Mouse (Mus musculus) forebrain, embryonic 16.5 days (tissue): ENCODE data around the gene Cmip. TPM values are rescaled to one million over a fixed set of nuclear protein-coding genes. Genes with fewer than 3 reads are reported as not detected.

Source experiments
- ATAC-seq: fragments of 200-750 bp; cut with Nextera tagmentation; 2 replicates; pipeline ENCODE4 v1.8.0; 2017; ENCODE audit warnings: mild to moderate bottlenecking, moderate library complexity
- H3K27ac ChIP-seq: fragments of 300-500 bp; sonication (generic); 2 replicates; pipeline ENCODE4 v1.5.1; 2014; ENCODE audit warnings: low read length, control low read depth
- H3K27me3 ChIP-seq: fragments of 300-500 bp; sonication (generic); replicated peaks from 2 replicates; pipeline ENCODE4 v1.6.1; 2014; ENCODE audit warnings: low read length; ENCODE audit not compliant: control insufficient read depth, insufficient read depth
- H3K36me3 ChIP-seq: fragments of 300-500 bp; sonication (generic); 2 replicates; pipeline ENCODE4 v1.6.1; 2014; ENCODE audit not compliant: control insufficient read depth, insufficient read depth
- H3K4me1 ChIP-seq: fragments of 300-500 bp; sonication (generic); replicated peaks from 2 replicates; pipeline ENCODE4 v1.6.1; 2014; ENCODE audit warnings: low read length; ENCODE audit not compliant: control insufficient read depth, insufficient read depth
- H3K4me2 ChIP-seq: fragments of 300-500 bp; sonication (generic); 2 replicates; pipeline ENCODE4 v1.6.1; 2014; ENCODE audit warnings: mild to moderate bottlenecking, low read length, control low read depth
- H3K4me3 ChIP-seq: fragments of 300-500 bp; sonication (generic); replicated peaks from 2 replicates; pipeline ENCODE4 v1.5.1; 2014; ENCODE audit warnings: mild to moderate bottlenecking, low read length, control low read depth
- H3K9ac ChIP-seq: fragments of 300-500 bp; sonication (generic); replicated peaks from 2 replicates; pipeline ENCODE4 v1.6.1; 2014; ENCODE audit warnings: low read depth, low read length, control low read depth
- H3K9me3 ChIP-seq: fragments of 300-500 bp; sonication (generic); 2 replicates; pipeline ENCODE4 v1.6.1; 2016; ENCODE audit warnings: low read length; ENCODE audit not compliant: control insufficient read depth
- WGBS: fragments of 180-500 bp; shearing (Covaris S2); extraction: QIAGEN DNeasy Blood & Tissue Kit; methylation state at CpG from one replicate; pipeline ENCODE4 v1.1.7; 2014; 5-methylcytosine and 5-hydroxymethylcytosine counted together
- polyA plus RNA-seq: library from polyadenylated mRNA; unstranded; fragments of >200 nt; fragmentation: Nextera tagmentation; extraction: Ambion mirVana; gene quantifications from 2 replicates; pipeline ENCODE4 v1.2.1, GENCODE M21; 2015

Cmip gene
- polyA plus RNA-seq, 1 experiment from 2014 or later, result 98.1 TPM

DNA sequence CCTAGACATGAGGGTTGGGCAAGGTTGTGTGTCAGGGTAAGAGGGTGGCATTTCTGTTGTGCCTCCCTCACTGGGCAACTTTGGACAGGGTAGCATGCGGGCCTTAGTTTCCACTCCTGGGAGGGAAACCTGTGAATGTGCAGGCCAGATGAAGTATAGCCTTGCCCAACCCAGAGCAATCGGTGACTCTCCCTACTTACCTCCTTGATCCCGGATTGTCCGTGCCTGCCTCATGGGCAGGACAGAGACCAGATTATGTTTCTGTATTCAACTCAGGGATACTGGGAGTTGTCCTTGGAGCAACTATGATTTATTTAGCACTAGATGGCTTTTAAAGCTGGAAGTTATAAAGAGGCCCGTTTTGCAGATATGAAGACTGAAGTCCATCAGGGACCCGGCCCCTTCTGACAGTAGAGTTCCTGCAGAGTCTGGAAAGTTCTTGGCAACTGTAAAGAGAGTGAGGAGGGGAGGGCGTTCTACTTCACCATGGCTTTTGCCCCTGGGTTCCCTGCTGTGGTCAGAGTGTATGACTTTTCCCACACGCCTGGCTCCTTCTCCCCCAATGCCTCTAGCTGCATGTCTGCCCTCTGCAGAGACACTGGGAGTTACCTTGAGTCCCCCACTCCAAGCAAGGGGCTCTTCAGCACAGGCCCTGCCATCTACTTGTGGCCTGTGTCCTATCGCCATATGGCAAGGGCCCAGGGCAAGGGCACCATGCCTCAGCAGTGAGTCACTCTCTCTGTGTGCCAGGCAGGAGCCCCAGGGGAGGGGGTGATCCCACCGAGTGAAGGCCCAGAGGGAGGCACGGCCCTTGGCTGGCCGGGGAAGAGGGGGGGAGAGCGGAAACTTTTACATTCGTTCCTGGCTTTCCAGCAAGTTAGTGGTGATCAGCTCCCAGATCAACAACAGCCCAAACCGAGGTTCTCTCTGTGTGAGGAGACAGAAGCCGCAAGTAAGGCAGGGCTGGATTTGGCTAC, 100.9 kb downstream of the Cmip start:
- Histone ChIP-seq H3K36me3 (no peaks in the 10 kb centered on the region), H3K4me1 (peaks cover 11% of the 10 kb centered on the region), H3K9ac (no peak overlapping the region), H3K4me2 (no peak overlapping the region), H3K9me3 (no peaks in the 10 kb centered on the region), H3K27ac (no peak overlapping the region), H3K4me3 (no peak overlapping the region), H3K27me3 (no peaks in the 10 kb centered on the region)
- 94% methylated on average over 16 of the region's 16 CpGs for WGBS
- no peak for ATAC-seq

DNA sequence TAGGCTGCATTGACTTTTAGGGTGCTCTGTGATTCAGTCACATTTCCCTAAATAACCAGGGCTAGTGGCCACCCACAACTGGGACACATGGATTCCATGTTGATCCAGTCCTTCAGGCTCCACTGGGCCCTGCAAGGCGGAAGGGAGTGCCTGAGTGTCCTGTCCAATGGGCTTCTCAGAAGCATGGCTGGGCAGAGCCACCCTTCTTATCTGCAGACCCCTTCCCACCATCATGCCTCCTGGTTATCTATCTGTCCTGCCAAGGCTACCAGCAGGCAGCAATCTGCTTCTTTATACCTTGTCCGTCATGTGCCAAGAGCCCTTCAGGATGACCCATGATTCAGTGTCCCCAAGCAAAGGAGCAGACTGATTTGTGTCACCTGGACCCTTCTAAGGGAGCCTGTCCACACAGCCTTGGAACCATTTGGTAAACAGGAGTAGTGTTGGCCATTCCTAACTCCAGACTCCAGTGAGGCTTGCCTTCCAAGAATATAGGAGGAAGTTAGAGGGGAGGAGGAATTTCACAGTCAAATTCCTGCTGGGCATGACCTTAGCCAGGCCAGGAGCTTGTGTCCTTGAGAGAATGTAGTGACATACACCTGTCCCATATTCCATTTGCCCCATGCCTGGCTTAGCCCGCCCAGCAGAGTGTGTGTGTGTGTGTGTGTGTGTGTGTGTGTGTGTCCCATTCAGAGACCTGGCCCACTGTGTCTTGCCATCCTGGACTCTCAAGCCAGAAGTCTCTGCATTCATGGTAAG, 103.5 kb downstream of the Cmip start:
- no peaks in the 10 kb centered on the region for H3K9me3 ChIP-seq
- peaks cover 13% of the 10 kb centered on the region for H3K4me1 ChIP-seq
- H3K27ac ChIP-seq, result no peak overlapping the region
- H3K36me3 ChIP-seq, result no peaks in the 10 kb centered on the region
- no peak overlapping the region for H3K4me2 ChIP-seq
- 90% methylated on average over 3 of the region's 3 CpGs for WGBS
- no peaks in the 10 kb centered on the region for H3K27me3 ChIP-seq
- no peak overlapping the region for H3K9ac ChIP-seq
- no peak for ATAC-seq
- no peak overlapping the region for H3K4me3 ChIP-seq

DNA sequence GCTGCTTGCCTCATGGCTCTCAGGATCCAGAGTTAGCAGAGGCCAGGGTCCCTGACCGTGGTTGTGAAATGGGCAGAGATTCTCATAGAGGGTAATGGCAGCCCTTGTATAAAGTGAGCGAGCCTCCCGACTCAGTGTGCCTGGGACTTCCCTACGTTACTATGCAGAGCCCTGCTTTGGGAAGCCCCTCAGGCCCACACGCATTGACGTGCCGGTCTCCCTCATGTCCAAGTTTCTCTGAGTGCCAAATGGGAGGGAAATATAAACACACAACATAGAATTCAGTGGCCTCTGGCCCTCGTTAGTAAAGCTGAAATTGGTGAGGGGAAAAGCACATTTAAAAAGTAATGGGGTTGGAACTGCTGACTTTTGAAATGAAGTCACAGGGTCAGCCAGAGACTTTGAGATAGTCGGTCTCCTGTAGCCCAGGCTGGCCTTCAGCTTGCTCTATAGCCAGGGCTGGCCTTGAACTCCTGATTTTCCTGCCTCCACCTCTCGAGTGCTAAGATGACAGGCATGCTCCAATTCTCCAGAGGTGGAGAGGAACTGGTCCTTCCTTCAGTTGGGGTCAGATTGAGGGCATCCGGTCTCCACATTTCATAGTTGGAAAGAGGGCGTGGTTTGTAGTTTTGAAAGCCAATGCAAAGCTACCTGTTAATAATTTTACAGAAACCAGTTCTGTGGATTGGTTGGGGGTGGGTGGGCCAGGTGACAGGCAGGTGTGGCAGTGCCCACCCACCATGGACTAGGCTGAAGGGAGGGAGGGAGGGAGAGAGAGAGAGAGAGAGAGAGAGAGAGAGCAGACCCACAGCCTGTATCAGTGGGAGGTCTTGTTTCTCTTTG, 105.0 kb downstream of the Cmip start:
- Histone ChIP-seq H3K4me1 (peaks cover 10% of the 10 kb centered on the region), H3K27ac (no peak overlapping the region), H3K27me3 (no peaks in the 10 kb centered on the region), H3K36me3 (no peaks in the 10 kb centered on the region), H3K4me2 (no peak overlapping the region), H3K4me3 (no peak overlapping the region), H3K9me3 (no peaks in the 10 kb centered on the region), H3K9ac (no peak overlapping the region)
- ATAC-seq, result no peak
- 75% methylated on average over 12 of the region's 12 CpGs for WGBS

DNA sequence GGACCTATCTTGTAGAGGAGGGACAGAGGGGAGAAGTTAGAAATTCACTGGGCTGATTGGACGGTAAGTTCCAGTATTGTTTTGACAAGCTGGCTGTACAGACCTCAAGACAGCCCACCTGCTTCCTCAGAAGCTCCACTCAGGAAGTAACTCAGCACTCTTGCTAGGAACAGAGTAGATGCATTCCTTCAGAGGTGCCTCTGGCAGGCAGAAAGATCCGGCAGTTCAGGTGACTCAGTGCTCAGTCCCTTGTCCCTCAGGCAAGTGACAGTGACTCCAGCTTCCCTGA, 105.5 kb downstream of the Cmip start:
- no peak for ATAC-seq
- Histone ChIP-seq H3K4me1 (peaks cover 13% of the 10 kb centered on the region), H3K4me3 (no peak overlapping the region), H3K9me3 (no peaks in the 10 kb centered on the region), H3K4me2 (no peak overlapping the region), H3K36me3 (no peaks in the 10 kb centered on the region), H3K27me3 (no peaks in the 10 kb centered on the region), H3K9ac (no peak overlapping the region), H3K27ac (no peak overlapping the region)
- 67% methylated on average over 2 of the region's 2 CpGs for WGBS

DNA sequence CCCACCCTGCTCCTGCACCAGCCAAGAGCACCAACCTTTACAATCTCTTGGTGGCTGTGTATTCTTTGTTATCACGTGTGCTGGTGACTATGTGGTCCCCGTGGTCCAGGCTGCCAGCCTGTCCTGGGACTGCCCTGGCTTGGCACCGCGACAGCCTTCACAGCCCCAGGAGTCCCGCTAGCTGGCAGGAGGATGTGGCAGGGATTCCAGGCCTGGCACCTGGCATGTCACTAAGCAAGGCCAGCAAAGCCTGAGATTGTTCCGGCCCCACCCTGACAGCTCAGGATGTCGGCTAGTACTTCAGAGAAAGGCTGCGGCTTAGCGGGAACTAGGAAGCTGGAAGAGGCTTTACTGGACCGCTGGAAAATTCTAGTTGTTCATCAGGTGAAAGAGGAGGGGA, 106.4 kb downstream of the Cmip start:
- 69% methylated on average over 10 of the region's 10 CpGs for WGBS
- no peak for ATAC-seq
- H3K27ac ChIP-seq, result no peak overlapping the region
- H3K9me3 ChIP-seq, result no peaks in the 10 kb centered on the region
- no peaks in the 10 kb centered on the region for H3K27me3 ChIP-seq
- H3K4me2 ChIP-seq, result no peak overlapping the region
- no peak overlapping the region for H3K4me3 ChIP-seq
- H3K9ac ChIP-seq, result no peak overlapping the region
- peaks cover 14% of the 10 kb centered on the region for H3K4me1 ChIP-seq
- H3K36me3 ChIP-seq, result no peaks in the 10 kb centered on the region

DNA sequence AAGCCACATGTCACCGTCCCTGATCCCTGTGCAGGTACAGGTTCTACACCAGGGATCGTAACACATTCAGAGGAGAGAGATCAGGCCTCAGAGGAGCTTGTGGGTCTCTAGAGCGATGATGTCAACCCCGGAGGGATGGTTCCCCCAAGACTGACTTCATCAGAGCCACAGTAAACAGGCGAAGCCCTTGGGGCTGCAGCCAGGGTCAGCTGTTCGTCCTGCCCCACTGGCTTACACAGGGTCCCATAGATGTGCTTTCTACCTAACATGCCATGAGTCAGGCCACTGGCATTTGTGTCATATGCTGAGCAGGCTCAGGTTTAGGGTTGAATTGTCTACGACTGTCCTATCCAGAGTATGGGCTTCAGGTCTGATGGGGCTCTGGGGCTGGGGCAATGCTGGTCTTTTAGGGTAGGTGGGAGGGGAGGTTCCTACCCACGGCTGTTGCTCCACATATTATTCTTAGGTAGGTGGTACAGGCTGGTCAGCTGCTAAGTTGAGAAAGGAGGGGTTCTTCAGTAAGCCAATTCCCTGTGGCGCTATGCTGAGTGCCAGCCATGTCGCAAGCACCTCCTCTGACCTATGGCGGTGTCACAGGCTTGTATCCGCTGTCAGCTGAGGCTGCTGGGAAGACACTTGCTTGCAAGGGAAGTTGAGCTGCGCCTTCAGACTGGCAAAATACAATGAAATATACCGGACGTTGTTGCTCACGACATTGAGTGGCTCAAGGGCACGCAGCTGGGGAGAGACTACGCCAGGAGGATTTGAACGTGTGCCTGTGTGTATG, 107.7 kb downstream of the Cmip start:
- ATAC-seq, result no peak
- no peak overlapping the region for H3K4me2 ChIP-seq
- no peaks in the 10 kb centered on the region for H3K27me3 ChIP-seq
- H3K9ac ChIP-seq, result no peak overlapping the region
- peaks cover 21% of the 10 kb centered on the region for H3K4me1 ChIP-seq
- H3K4me3 ChIP-seq, result no peak overlapping the region
- H3K9me3 ChIP-seq, result no peaks in the 10 kb centered on the region
- 86% methylated on average over 19 of the region's 19 CpGs for WGBS
- no peak overlapping the region for H3K27ac ChIP-seq
- no peaks in the 10 kb centered on the region for H3K36me3 ChIP-seq

DNA sequence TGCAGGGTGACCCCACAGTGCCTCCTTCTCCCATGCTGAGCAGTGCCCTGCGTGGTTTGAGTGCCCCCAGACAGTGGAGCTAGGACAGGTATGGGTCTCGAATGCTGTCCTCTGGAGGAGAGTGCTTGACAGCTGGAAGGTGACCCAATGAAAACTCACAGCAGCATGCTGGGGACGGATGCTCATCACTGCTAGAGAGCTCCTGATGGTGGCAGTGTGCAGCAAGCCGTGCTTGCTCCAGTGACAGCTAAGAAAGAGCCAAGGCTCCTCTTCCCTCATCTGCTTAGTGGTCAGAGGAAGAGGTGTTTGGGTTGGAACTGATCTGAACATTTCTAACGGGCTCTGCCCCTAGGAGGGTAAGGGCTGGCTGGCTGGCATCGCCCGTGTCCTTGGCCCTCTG, 109.6 kb downstream of the Cmip start:
- Histone ChIP-seq H3K36me3 (no peaks in the 10 kb centered on the region), H3K27ac (no peak overlapping the region), H3K9me3 (no peaks in the 10 kb centered on the region), H3K4me3 (no peak overlapping the region), H3K9ac (no peak overlapping the region), H3K27me3 (no peaks in the 10 kb centered on the region), H3K4me1 (peaks cover 32% of the 10 kb centered on the region), H3K4me2 (no peak overlapping the region)
- 52% methylated on average over 7 of the region's 7 CpGs for WGBS
- no peak for ATAC-seq

DNA sequence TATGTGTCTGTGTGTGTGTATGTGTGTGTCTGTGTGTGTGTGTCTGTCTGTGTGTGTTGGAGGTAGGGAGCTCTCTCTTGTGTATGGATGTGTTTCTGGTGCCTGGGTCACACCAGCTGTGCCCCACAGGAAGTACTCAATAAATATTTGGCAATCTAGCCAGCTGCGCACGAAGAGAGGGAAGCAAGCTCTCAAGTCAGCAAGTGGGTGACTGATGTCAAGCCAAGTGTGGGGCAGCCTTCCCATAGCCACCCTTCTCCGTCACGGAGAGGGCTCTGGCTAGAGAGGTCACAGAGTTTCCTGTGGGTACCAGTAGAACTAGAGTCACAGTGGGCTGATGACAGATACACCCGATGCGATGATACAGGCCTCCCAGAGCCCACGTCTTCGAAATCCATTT, 110.6 kb downstream of the Cmip start:
- Histone ChIP-seq H3K27me3 (no peaks in the 10 kb centered on the region), H3K4me3 (no peak overlapping the region), H3K9me3 (no peaks in the 10 kb centered on the region), H3K9ac (no peak overlapping the region), H3K27ac (no peak overlapping the region), H3K4me1 (peaks cover 41% of the 10 kb centered on the region), H3K4me2 (no peak overlapping the region), H3K36me3 (no peaks in the 10 kb centered on the region)
- WGBS, result 91% methylated on average over 8 of the region's 8 CpGs
- ATAC-seq, result no peak
